Mouse (Mus musculus) heart, adult 18-20 months (tissue): ENCODE measurements around the gene Jpt1. TPM values are rescaled to one million over a fixed set of nuclear protein-coding genes. Genes with fewer than 3 reads are reported as not detected.
"Not testable (repeated sequence)": the region's sequence is repeated elsewhere in the genome, so short reads cannot be mapped to it uniquely, and the experiment has no call there.

Source experiments
- DNase-seq, 2 experiments: peaks; one replicate each; pipeline ENCODE4 v3.0.0; 2021 to 2022; ENCODE audit warnings: mixed read lengths in 1 of 2
- total RNA-seq, 2 experiments: library from RNA; stranded (reverse); gene quantifications; 2 replicates each; pipeline ENCODE4 v1.2.3; 2021

Gene Jpt1
- total RNA-seq, 2 experiments from 2014 or later, result 114 to 148 TPM

GRCm38 (mm10) chr11:115475025-115475757, 39.0 kb downstream of the Jpt1 start, which contains the start of gene Armc7:
Gene Armc7 (plus strand): TSS chr11:115475667.
- DNase-seq, result peak; percentile 97 to 98

GRCm38 (mm10) chr11:115473626-115474275, 40.4 kb downstream of the Jpt1 start:
- DNase-seq, result peak; percentile 93 to 98

GRCm38 (mm10) chr11:115472183-115472582, 42.0 kb downstream of the Jpt1 start:
- DNase-seq, result peak; percentile 30 to 68

GRCm38 (mm10) chr11:115467217-115467618, 47.0 kb downstream of the Jpt1 start:
- no peak for DNase-seq

GRCm38 (mm10) chr11:115464851-115465250, 49.3 kb downstream of the Jpt1 start:
- DNase-seq, result no peak

- DNase-seq, result no peak
Measured at GRCm38 (mm10) chr11:115463397-115463796, 50.8 kb downstream of the Jpt1 start.

GRCm38 (mm10) chr11:115462243-115462891, 51.8 kb downstream of the Jpt1 start, which contains the start of gene Slc16a5:
Gene Slc16a5 (plus strand): TSS chr11:115462474.
- DNase-seq, result no peak

GRCm38 (mm10) chr11:115461846-115462242, 52.3 kb downstream of the Jpt1 start:
- DNase-seq, result no peak

GRCm38 (mm10) chr11:115460976-115461375, 53.2 kb downstream of the Jpt1 start:
- DNase-seq, result no peak

- no peak for DNase-seq
Measured at GRCm38 (mm10) chr11:115457405-115457804, 56.8 kb downstream of the Jpt1 start.

GRCm38 (mm10) chr11:115456182-115456581, 58.0 kb downstream of the Jpt1 start:
- no peak for DNase-seq

- DNase-seq, result no peak
Measured at GRCm38 (mm10) chr11:115455619-115456018, 58.6 kb downstream of the Jpt1 start.

GRCm38 (mm10) chr11:115454822-115455221, 59.4 kb downstream of the Jpt1 start:
- DNase-seq, result not testable (repeated sequence)

GRCm38 (mm10) chr11:115453306-115453705, 60.9 kb downstream of the Jpt1 start:
- DNase-seq, result no peak

GRCm38 (mm10) chr11:115452281-115452860, 61.8 kb downstream of the Jpt1 start:
- DNase-seq, result no peak

GRCm38 (mm10) chr11:115451781-115452241, 62.4 kb downstream of the Jpt1 start:
- DNase-seq, result no peak

GRCm38 (mm10) chr11:115450176-115450575, 64.0 kb downstream of the Jpt1 start:
- no peak for DNase-seq

- no peak for DNase-seq
Measured at GRCm38 (mm10) chr11:115448998-115449397, 65.2 kb downstream of the Jpt1 start.

GRCm38 (mm10) chr11:115448075-115448474, 66.1 kb downstream of the Jpt1 start:
- DNase-seq, result no peak
